Mouse (Mus musculus): ENCODE results near the gene Sf3b2. TPM values are rescaled to one million over a fixed set of nuclear protein-coding genes. Genes with fewer than 3 reads are reported as not detected.
A peak's percentile ranks its signal among the peaks of the same experiment; 100 is the strongest.
"Not testable (repeated sequence)": the region's sequence is repeated elsewhere in the genome, so short reads cannot be mapped to it uniquely, and the experiment has no call there.

The Sf3b2 gene
- total RNA-seq, 1 experiment from 2014 or later: 288 TPM

GRCm38 (mm10) chr19:5275736-5276135, 19.5 kb downstream of the Sf3b2 start:
- ATAC-seq (ENCODE audit: extremely low read depth, insufficient number of reproducible peaks, low FRiP score, poor library complexity, severe bottlenecking): no peak

GRCm38 (mm10) chr19:5274641-5275040, 20.6 kb downstream of the Sf3b2 start:
- ATAC-seq (ENCODE audit: extremely low read depth, insufficient number of reproducible peaks, low FRiP score, poor library complexity, severe bottlenecking): no peak

GRCm38 (mm10) chr19:5273916-5274315, 21.3 kb downstream of the Sf3b2 start:
- no peak for ATAC-seq (ENCODE audit: extremely low read depth, insufficient number of reproducible peaks, low FRiP score, poor library complexity, severe bottlenecking)

GRCm38 (mm10) chr19:5272801-5273733, 22.2 kb downstream of the Sf3b2 start, which contains the start of gene Pacs1:
Gene Pacs1 (minus strand): TSS chr19:5273119.
- ATAC-seq (ENCODE audit: extremely low read depth, insufficient number of reproducible peaks, low FRiP score, poor library complexity, severe bottlenecking): peak; percentile 65

GRCm38 (mm10) chr19:5272326-5272795, 22.9 kb downstream of the Sf3b2 start:
- no peak for ATAC-seq (ENCODE audit: extremely low read depth, insufficient number of reproducible peaks, low FRiP score, poor library complexity, severe bottlenecking)

- ATAC-seq (ENCODE audit: extremely low read depth, insufficient number of reproducible peaks, low FRiP score, poor library complexity, severe bottlenecking): no peak
Measured at GRCm38 (mm10) chr19:5271430-5271829, 23.8 kb downstream of the Sf3b2 start.

GRCm38 (mm10) chr19:5269392-5269791, 25.9 kb downstream of the Sf3b2 start:
- no peak for ATAC-seq (ENCODE audit: extremely low read depth, insufficient number of reproducible peaks, low FRiP score, poor library complexity, severe bottlenecking)

- ATAC-seq (ENCODE audit: extremely low read depth, insufficient number of reproducible peaks, low FRiP score, poor library complexity, severe bottlenecking): no peak
Measured at GRCm38 (mm10) chr19:5268875-5269274, 26.4 kb downstream of the Sf3b2 start.

- no peak for ATAC-seq (ENCODE audit: extremely low read depth, insufficient number of reproducible peaks, low FRiP score, poor library complexity, severe bottlenecking)
Measured at GRCm38 (mm10) chr19:5268017-5268416, 27.2 kb downstream of the Sf3b2 start.

- no peak for ATAC-seq (ENCODE audit: extremely low read depth, insufficient number of reproducible peaks, low FRiP score, poor library complexity, severe bottlenecking)
Measured at GRCm38 (mm10) chr19:5267015-5267414, 28.2 kb downstream of the Sf3b2 start.

- ATAC-seq (ENCODE audit: extremely low read depth, insufficient number of reproducible peaks, low FRiP score, poor library complexity, severe bottlenecking): peak; percentile 86
Measured at GRCm38 (mm10) chr19:5257140-5257539, 38.1 kb downstream of the Sf3b2 start.

- not testable (repeated sequence) for ATAC-seq (ENCODE audit: extremely low read depth, insufficient number of reproducible peaks, low FRiP score, poor library complexity, severe bottlenecking)
Measured at GRCm38 (mm10) chr19:5236981-5237380, 58.3 kb downstream of the Sf3b2 start.

GRCm38 (mm10) chr19:5232696-5233095, 62.6 kb downstream of the Sf3b2 start:
- ATAC-seq (ENCODE audit: extremely low read depth, insufficient number of reproducible peaks, low FRiP score, poor library complexity, severe bottlenecking): peak; percentile 51; the same call in 1 of the 2 replicates

GRCm38 (mm10) chr19:5230110-5230509, 65.1 kb downstream of the Sf3b2 start:
- no peak for ATAC-seq (ENCODE audit: extremely low read depth, insufficient number of reproducible peaks, low FRiP score, poor library complexity, severe bottlenecking)

- ATAC-seq (ENCODE audit: extremely low read depth, insufficient number of reproducible peaks, low FRiP score, poor library complexity, severe bottlenecking): no peak
Measured at GRCm38 (mm10) chr19:5224624-5225023, 70.6 kb downstream of the Sf3b2 start.

GRCm38 (mm10) chr19:5224077-5224476, 71.2 kb downstream of the Sf3b2 start:
- no peak for ATAC-seq (ENCODE audit: extremely low read depth, insufficient number of reproducible peaks, low FRiP score, poor library complexity, severe bottlenecking)

Other genes starting within 250 kb of the Sf3b2 start
- gene Rin1, start 245.0 kb downstream of the Sf3b2 start, total RNA-seq (2017): 0.12 and 0.70 TPM in 2 replicates
- not detected in 2 replicates for gene Cd248, start 227.4 kb downstream of the Sf3b2 start, total RNA-seq (2017)
- not detected in 2 replicates for gene Tmem151a, start 209.9 kb downstream of the Sf3b2 start, total RNA-seq (2017)
- gene Yif1a, start 206.9 kb downstream of the Sf3b2 start, total RNA-seq (2017): 6.9 and 10.4 TPM in 2 replicates
- not detected in 2 replicates for gene Cnih2, start 196.9 kb downstream of the Sf3b2 start, total RNA-seq (2017)
- 74.5 and 91.6 TPM in 2 replicates for gene Rab1b, start 188.4 kb downstream of the Sf3b2 start, total RNA-seq (2017)
- gene Klc2, start 176.9 kb downstream of the Sf3b2 start, total RNA-seq (2017): 16.7 and 18.7 TPM in 2 replicates
- 50.5 and 54.0 TPM in 2 replicates for gene Pacs1, start 22.3 kb downstream of the Sf3b2 start, total RNA-seq (2017)
- gene Gal3st3, start 2.9 kb upstream of the Sf3b2 start, total RNA-seq (2017): not detected in 2 replicates
- not detected in 2 replicates for gene Catsper1, start 40.3 kb upstream of the Sf3b2 start, total RNA-seq (2017)
- gene Cst6, start 54.1 kb upstream of the Sf3b2 start, total RNA-seq (2017): 1.4 TPM in 1 of 2 replicates, not detected in the other
- 31.6 and 36.8 TPM in 2 replicates for gene Eif1ad, start 71.3 kb upstream of the Sf3b2 start, total RNA-seq (2017)
- gene Banf1, start 71.7 kb upstream of the Sf3b2 start, total RNA-seq (2017): 15.2 and 17.9 TPM in 2 replicates
- gene Sart1, start 93.2 kb upstream of the Sf3b2 start, total RNA-seq (2017): 135 and 147 TPM in 2 replicates
- gene Tsga10ip, start 107.1 kb upstream of the Sf3b2 start, total RNA-seq (2017): 1.5 TPM in 1 of 2 replicates, not detected in the other
- 91.6 and 100 TPM in 2 replicates for gene Drap1, start 129.5 kb upstream of the Sf3b2 start, total RNA-seq (2017)
- gene AI837181, start 129.7 kb upstream of the Sf3b2 start, total RNA-seq (2017): 21.1 and 22.2 TPM in 2 replicates
- not detected in 2 replicates for gene Fosl1, start 152.1 kb upstream of the Sf3b2 start, total RNA-seq (2017)
- 2.3 and 2.8 TPM in 2 replicates for gene Ccdc85b, start 162.4 kb upstream of the Sf3b2 start, total RNA-seq (2017)
- gene Fibp, start 165.2 kb upstream of the Sf3b2 start, total RNA-seq (2017): 133 and 137 TPM in 2 replicates
- 11.1 and 11.2 TPM in 2 replicates for gene Ctsw, start 173.1 kb upstream of the Sf3b2 start, total RNA-seq (2017)
- 0.70 TPM in 1 of 2 replicates, not detected in the other for gene Efemp2, start 178.5 kb upstream of the Sf3b2 start, total RNA-seq (2017)
- 19.0 and 22.0 TPM in 2 replicates for gene Mus81, start 192.9 kb upstream of the Sf3b2 start, total RNA-seq (2017)
- 1,009 and 1,084 TPM in 2 replicates for gene Cfl1, start 195.0 kb upstream of the Sf3b2 start, total RNA-seq (2017)
- gene 1700020D05Rik, start 208.3 kb upstream of the Sf3b2 start, total RNA-seq (2017): 0.86 and 5.0 TPM in 2 replicates
- gene Snx32, start 215.1 kb upstream of the Sf3b2 start, total RNA-seq (2017): 7.4 and 11.3 TPM in 2 replicates

Measured in neutrophil, adult 5-6 weeks (primary cell).